Comparison of ENCODE assay signal across 8 mouse cellular contexts in genomic region chr15:38374786-38375185, GRCm38 (mm10).
DNase-seq lines count a peak whose midpoint lies in the region; ATAC-seq lines count a peak whose summit lies in the region.

No protein-coding gene starts in this region.

- 0 out of 2 replicates have a peak overlapping the region, but pooled peaks have one; percentile 46 for H3K27ac ChIP-seq in heart, embryonic 12.5 days (ENCODE audit: poor library complexity, severe bottlenecking)
- H3K27ac ChIP-seq in stomach, embryonic 16.5 days (ENCODE audit: low read length) = peak overlapping the region; percentile 50

- no peak overlapping the region for H3K4me2 ChIP-seq in heart, embryonic 12.5 days
- no peak overlapping the region for H3K4me2 ChIP-seq in stomach, embryonic 16.5 days (ENCODE audit: low read depth, low read length)

- no peaks in the 10 kb centered on the region for H3K27me3 ChIP-seq in heart, embryonic 12.5 days (replicated peaks)
- no peaks in the 10 kb centered on the region for H3K27me3 ChIP-seq in stomach, embryonic 16.5 days (ENCODE audit: control insufficient read depth, insufficient read depth, low read length)

- H3K4me3 ChIP-seq in heart, embryonic 12.5 days = no peak overlapping the region
- no peak overlapping the region for H3K4me3 ChIP-seq in stomach, embryonic 16.5 days (replicated peaks; ENCODE audit: low read length)

- H3K36me3 ChIP-seq in heart, embryonic 12.5 days = no peaks in the 10 kb centered on the region
- H3K36me3 ChIP-seq in stomach, embryonic 16.5 days (ENCODE audit: control insufficient read depth, insufficient read depth, low read length) = no peaks in the 10 kb centered on the region

- WGBS in heart, embryonic 12.5 days = 59% methylated on average over 6 of the region's 6 CpGs
- WGBS in stomach, embryonic 16.5 days = 55% methylated on average over 6 of the region's 6 CpGs

- peaks cover 16% of the 10 kb centered on the region for H3K4me1 ChIP-seq in heart, embryonic 12.5 days (replicated peaks)
- peaks cover 10% of the 10 kb centered on the region for H3K4me1 ChIP-seq in stomach, embryonic 16.5 days (ENCODE audit: control insufficient read depth, insufficient read depth, low read length)

- H3K9me3 ChIP-seq in heart, embryonic 12.5 days (replicated peaks) = no peaks in the 10 kb centered on the region
- no peaks in the 10 kb centered on the region for H3K9me3 ChIP-seq in stomach, embryonic 16.5 days (replicated peaks; ENCODE audit: control insufficient read depth, low read length)

- no peak overlapping the region for H3K9ac ChIP-seq in heart, embryonic 12.5 days
- no peak overlapping the region for H3K9ac ChIP-seq in stomach, embryonic 16.5 days (ENCODE audit: low read length)

- DNase-seq in layer of hippocampus, adult 8-10 months (ENCODE audit: low spot score in 2 of 2) = peak; percentile 25 to 26
- DNase-seq in layer of hippocampus, postnatal 25 days (ENCODE audit: extremely low spot score in 1 of 2, low spot score in 1 of 2) = no peak
- peak; percentile 71 to 92 for DNase-seq in kidney, postnatal 25 days
- DNase-seq in thymus, postnatal 25 days = no peak

- ATAC-seq in cerebellum, adult (ENCODE audit: insufficient number of reproducible peaks, low FRiP score, low TSS enrichment) = peak; percentile 66
- ATAC-seq in heart, embryonic 12.5 days (ENCODE audit: insufficient number of reproducible peaks, low FRiP score) = peak; percentile 37
- peak; percentile 55 for ATAC-seq in stomach, embryonic 16.5 days (ENCODE audit: insufficient read depth, low FRiP score)
- ATAC-seq in monocyte, adult 5-6 weeks (replicated peaks; ENCODE audit: insufficient number of reproducible peaks, low FRiP score, low TSS enrichment, poor library complexity, severe bottlenecking) = no peak

Comparison
In these comparisons a context has a peak if more than half of its experiments do, and no peak if none do; other contexts are left out.
1. DNase-seq: peak in layer of hippocampus, adult 8-10 months (2 of 2) and kidney, postnatal 25 days (2 of 2); none in layer of hippocampus, postnatal 25 days (0 of 2) and thymus, postnatal 25 days (single experiment).